Mouse (Mus musculus): Measurements from ENCODE around the gene Osbpl5.
A peak's percentile ranks its signal among the peaks of the same experiment; 100 is the strongest.

Osbpl5 gene

GRCm38 (mm10) chr7:143649034-143649768 is 107.6 kb downstream of the Osbpl5 start, which contains the start of gene Tnfrsf22:
Tnfrsf22 (minus strand) TSS chr7:143649661.
- peak; percentile 91 for DNase-seq (ENCODE audit: low read depth, low spot score)

GRCm38 (mm10) chr7:143643949-143644348 is 112.8 kb downstream of the Osbpl5 start:
- peak; percentile 38 for DNase-seq (ENCODE audit: low read depth, low spot score)

Data from CD4-positive helper T cell, adult 2 months (primary cell).